Mouse (Mus musculus): ENCODE measurements around the gene Cc2d1a.

Gene Cc2d1a

DNA sequence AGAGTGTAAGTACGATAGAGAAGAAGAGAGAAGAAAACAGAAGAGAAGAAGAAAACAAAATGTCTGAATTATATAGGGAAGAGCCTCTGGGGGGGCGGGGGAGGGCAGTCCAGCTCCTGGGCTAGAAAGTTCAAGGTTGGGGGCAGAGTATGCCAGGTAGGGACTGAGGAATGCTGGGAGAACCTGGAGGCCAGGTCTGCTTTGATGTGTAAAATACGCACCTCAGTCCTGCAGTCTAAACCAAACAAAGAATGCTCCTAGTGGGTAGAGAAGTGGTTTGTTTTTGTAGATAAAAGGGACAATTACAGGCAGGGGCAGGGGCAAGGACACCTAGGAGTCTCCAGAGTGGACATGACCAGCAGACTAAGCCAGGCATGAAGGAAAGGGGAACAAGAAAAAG lies 29.7 kb upstream of the Cc2d1a start:
- no peak for DNase-seq (ENCODE audit: low read depth, low spot score)

DNA sequence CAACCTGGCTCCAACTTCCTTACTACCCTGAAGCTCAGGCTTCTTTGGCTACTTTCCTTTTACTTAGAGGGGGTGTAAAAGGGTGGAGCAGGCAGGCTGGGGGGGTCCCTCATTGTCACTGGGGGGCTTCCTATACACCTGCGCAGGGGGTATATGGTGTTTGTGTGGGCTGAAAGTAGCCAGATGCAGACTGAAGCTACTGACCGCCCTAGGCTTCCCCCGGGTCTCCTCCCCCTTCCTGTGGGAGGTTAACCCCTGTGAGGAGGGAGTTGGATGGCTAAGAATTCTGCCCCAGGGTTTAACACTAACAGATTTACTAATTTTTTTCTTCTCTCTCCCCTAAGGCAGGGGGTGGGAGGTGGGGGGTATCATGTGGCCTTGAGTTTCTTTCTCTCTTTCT lies 28.8 kb upstream of the Cc2d1a start:
- no peak for DNase-seq (ENCODE audit: low read depth, low spot score)

DNA sequence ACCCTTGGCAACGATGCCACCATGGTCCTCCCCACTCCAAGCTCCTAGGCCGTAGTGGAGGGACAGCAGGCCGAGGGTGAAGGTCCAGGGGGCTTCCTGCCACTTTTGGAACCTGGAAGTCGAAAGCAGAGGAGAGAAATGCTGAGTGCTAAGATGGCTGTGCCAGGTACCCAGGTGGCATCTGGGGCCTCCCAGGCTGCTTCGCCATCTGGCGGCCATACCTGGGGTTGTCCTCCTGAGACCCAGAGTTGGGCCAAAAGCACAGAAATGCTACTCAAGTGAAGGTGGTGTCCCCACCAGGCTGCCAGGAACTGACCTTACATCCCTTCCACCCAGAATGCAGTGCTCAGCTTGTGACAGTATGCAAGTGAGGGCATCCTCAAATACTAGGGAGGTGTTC lies 26.1 kb upstream of the Cc2d1a start:
- DNase-seq (ENCODE audit: low read depth, low spot score): peak; percentile 75

DNA sequence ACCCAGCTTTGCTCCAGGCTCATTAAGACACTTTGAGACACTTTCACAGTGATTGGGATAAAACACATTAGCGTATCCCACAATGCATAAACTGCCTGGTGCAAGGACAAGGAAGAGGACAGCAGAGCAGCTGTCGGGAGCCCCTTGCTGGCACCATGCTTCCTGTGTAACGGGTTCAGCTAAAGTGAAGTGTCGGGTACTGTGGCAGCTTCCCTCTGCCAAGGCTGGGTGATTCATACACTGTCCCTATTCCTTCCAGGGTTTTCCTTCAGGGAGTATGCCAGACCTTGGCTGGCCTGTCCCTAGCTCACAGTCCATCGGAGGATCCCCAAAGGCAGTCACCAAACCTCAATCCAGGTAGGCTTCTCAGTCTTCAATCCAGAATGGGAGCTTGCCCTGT lies 22.4 kb upstream of the Cc2d1a start:
- DNase-seq (ENCODE audit: low read depth, low spot score): no peak

DNA sequence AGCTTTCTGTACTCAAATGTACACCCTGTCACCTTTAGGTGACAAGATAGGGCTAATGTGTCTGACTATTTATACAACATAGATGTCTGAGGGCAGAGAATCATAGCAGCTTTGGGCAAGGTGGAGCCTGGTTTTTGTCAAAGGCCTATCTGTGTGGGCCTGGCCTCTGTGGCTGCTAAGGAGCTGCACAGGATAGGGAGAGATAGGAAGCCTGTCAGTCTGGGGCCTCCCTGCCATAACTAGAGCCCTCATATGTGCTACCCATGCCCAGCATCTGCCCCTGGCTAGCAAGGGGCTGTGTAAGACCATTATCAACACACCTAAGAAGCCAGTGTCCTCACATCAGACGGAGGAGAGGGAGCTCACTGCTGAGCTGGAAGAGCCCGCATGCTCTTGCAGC lies 20.0 kb upstream of the Cc2d1a start:
- DNase-seq (ENCODE audit: low read depth, low spot score): no peak

DNA sequence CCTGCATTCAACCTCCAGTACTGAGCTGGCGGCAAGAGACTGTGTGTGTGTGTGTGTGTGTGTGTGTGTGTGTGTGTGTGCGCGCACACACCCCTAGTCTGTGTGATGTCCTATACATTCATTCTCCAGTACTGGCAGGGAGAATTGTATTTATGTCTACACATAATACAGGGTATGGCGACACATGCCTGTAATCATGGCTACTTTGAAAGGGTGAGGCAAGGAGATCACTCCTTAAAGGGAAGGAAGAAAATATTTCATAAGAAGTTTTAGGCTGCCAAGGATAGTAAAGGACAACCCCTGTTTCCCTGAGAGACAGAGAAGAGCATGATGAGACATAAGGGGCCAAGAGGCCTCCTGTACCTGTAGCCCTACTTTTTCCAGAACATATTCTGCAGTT lies 9.9 kb upstream of the Cc2d1a start:
- DNase-seq (ENCODE audit: low read depth, low spot score): no peak

DNA sequence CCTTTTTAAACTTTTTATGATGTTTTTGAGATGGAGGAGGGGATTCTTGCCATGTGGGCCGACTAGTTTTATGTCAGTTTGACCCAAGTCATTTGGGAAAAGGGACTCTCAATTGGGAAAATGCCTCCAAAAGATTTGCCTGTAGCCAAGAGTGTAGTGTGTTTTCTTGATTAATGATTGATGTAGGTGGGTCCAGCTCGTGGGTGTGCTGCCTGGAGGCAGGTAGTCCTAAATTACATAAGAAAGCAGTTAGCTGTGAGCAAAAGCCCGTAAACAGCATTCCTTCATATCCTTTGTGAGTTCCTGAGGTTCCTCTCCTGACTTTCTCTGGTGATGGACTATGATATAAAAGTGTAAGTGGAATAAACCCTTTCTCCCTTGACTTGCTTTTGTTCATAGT lies 1.4 kb upstream of the Cc2d1a start:
- DNase-seq (ENCODE audit: low read depth, low spot score): no peak

DNA sequence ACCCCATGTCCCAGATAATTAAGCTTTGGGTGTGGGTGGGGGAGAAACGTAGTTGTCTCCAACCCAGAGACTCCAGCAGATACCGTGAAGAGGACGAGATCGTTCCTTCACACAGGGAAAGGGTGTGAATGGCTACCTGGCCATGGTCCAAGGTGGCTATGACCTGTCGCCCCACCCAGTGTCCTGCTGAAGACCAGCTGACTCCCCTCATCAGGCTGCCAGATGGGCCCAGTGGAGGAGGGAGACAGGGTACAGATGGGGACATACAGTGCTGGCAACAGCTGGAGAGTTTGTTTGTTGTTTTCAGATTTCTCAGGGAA lies 755 bp upstream of the Cc2d1a start:
- DNase-seq (ENCODE audit: low read depth, low spot score): no peak

DNA sequence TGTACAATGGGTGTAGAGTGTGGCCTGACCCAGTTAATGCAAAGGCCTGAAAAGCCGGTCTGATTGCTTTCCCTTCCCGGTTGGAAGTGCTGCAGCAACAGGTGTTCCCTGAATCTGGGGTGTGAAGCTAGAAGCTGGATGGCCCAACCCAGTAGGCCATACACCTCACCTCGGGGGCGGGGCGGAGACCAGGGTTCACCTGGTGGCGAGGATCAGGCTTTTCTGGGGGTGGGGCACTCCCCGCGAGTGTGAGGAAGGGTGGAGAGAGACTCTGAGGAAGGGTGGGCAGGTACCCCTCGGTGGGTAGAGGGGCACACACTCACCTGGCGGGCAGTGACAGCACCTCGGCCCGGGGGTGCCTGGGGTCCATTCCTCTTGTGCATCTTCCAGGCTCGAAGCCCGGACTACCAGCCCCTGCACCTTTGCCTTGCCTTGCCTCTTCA lies 391 bp downstream of the Cc2d1a start:
- peak; percentile 13 for DNase-seq (ENCODE audit: low read depth, low spot score)

DNA sequence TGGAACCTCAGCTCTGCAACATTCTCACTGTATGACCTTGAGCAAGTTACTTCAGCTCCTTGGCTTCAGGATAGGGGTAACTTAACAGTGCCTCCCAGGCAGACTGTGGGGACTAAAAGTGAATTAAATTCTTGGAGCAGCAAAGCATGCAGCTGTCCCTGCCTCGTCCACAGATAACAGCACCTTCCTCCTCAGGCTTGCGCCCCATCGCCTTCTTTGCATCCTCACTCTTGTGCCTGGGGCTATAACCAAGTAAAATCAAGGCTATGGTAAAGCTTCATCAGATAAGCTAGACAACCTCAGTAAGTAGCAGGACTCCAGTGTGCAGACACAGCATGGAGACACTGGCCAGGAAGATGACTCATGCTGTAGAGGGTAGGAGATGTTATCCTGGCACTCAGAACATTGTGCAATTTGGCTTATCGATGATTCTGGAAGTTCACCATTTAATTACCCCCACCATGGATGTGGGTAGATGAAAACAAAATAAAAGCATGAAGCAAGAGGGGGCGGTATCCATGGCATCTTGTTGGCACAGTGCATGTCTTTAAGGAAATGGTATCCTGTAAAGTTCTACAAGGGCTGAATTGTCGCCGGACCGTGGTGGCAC lies 3.0 kb downstream of the Cc2d1a start:
- peak; percentile 55 for DNase-seq (ENCODE audit: low read depth, low spot score)

DNA sequence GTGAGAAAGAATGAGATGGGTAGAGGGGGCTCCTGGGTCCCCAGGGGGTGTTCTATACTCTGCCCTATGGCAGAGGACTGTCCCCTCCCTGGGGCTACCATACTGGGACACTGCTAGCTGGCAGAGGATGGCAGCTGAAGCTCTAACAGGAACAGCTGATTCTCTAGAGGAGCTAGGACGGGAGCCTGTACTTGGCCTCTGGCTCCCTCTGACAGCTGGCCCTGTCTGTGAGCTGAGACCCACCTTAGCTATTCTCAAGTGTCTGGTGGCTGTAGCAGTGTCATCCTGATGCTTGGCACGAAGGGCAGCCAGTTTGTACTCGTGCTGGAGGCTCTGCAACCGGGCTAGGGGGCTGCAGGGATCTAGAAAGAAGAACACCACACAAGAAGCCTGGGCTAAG lies 6.9 kb downstream of the Cc2d1a start:
- no peak for DNase-seq (ENCODE audit: low read depth, low spot score)

DNA sequence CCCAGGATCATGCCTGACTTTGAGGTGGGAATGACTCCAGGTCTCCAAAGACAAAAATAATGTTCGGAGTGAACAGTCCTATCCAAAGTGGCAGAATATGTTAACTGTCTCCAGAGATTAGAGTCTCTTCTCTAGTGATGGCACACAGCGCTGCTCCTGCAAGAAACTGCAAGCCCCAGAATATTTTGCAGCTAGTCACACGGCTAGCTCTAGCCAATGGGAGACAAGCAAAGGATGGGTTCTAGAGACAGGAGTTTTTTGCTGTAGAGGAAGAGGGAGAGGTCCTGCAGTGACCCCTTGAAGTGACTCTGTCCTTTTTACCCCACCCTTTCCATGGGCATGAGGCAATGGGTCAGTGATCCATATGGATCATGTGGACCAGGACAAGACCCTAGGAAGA lies 9.9 kb downstream of the Cc2d1a start:
- DNase-seq (ENCODE audit: low read depth, low spot score): no peak

DNA sequence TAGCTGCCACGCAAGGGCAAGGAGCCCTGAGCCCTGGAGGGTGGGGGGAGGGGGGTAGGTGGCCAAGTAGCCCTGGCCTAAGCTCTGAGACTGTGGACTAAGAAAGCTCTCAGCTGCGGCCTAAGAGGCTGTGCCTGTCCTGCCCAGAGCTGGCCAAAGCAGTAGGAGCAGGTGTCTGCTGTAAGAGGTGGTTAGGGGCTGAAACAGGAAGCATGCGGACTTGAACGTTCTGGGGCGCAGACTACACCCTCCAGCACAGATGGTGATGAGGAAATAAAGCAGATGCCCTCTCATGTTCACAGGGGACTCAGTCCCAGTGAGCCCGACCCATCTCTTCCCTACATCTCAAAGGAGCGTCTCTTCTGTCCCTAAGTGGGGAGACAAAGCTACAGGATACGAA lies 15.5 kb downstream of the Cc2d1a start:
- DNase-seq (ENCODE audit: low read depth, low spot score): no peak

DNA sequence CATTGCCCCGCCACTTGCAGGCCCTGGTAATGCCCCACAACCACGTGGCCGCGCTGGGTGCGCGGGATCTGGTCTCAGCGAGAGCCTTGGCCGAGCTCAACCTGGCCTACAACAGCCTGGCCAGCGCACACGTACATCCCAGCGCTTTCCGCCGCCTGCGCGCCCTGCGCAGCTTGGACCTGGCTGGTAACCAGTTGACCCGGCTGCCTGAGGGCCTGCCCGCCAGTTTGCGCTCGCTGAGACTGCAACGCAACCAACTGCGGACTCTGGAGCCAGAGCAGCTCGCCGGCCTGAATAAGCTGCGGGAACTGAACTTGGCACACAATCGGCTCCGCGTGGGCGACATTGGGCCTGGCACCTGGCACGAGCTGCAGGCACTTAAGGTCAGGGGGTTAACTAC lies 16.9 kb downstream of the Cc2d1a start:
- peak; percentile 80 for DNase-seq (ENCODE audit: low read depth, low spot score)

DNA sequence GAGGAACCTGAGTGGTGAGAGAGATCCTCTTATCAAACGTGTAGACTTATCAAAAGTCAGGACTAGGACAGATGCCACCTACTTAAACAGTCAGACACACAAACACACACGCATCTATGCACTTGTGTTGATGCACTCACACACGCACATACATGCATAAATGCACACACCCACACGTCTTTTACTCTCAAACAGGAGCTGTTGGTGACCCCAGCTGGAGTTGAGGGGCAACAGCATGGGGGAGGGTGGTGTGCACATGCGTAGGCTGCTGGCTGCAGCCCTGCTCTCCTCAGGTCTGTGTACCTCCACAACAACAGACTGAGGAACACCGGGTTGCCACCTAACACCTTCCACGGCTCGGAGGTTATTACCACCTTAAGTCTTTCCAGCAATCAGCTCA lies 19.5 kb downstream of the Cc2d1a start:
- DNase-seq (ENCODE audit: low read depth, low spot score): no peak

DNA sequence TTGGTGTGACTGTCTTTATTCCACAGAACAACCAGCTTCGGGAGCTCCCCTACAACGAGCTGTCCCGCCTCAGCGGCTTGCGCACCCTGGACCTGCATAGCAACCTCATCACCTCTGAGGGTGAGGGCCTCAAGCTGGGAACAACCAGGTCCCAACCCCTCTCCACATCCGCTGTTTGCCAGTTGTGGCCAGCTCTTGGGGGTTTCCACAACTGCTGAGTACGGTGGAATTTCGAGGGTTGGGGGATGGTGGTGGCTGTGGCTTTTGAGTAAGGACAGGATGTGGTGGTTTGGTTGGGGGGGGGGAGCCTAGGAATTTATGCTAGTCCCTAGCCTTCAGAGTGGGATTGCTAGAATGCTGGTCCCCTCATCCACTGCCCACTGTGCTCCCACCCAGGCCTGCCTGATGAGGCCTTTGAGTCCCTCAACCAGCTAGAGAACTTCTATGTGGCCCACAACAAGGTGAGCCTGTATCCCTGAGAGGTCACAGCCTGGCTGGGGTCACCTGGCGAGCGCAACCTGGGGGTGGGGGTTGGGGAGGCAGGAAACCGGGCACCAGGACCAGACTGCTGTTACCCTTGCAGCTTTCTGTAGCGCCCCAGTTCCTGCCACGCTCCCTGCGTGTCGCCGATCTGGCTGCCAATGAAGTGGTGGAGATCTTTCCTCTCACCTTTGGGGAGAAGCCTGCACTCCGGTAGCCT lies 20.4 kb downstream of the Cc2d1a start:
- no peak for DNase-seq (ENCODE audit: low read depth, low spot score)

DNA sequence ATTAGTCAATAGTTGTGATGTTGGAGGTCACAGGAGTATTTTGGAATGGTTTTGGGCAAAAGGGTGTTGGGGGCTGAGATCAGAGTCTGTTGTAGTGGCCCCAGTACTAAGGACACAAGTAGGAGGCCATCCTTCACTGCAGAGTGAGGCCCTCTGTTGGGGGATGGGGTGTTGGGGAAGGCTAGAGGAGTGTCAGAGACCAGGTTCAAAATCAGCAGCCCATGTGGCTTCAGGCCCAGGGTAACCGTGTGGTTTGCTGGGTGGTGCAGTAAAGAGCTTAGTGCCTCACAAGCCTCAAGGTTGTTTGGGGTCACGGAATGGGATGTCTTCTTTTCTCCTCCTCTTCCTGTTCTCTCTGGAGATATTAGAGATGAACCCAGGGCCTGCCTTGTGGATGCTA lies 21.0 kb downstream of the Cc2d1a start:
- no peak for DNase-seq (ENCODE audit: low read depth, low spot score)

DNA sequence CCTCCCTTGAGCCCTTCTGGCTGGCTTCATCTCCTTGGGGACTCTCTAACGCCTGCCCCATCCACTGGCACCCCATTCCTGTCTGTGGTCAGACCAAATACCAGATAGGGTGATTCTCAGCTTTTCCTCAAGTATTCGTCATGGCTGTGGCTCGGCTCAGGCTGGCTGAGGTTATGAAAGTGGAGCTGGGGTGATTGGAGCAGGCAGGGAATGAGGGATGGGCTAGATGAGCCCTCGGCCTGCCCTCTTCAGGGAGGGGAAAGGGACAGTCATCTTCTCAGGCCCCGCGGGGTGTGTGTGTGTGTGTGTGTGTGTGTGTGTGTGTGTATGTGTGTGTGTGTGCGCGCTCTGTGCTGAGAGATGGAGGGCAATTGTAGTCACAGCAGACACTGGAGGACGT lies 22.1 kb downstream of the Cc2d1a start, which contains the start of gene Podnl1:
Gene Podnl1 (plus strand): TSS at position 334 of the 400 bp plus-strand sequence.
- no peak for DNase-seq (ENCODE audit: low read depth, low spot score)

DNA sequence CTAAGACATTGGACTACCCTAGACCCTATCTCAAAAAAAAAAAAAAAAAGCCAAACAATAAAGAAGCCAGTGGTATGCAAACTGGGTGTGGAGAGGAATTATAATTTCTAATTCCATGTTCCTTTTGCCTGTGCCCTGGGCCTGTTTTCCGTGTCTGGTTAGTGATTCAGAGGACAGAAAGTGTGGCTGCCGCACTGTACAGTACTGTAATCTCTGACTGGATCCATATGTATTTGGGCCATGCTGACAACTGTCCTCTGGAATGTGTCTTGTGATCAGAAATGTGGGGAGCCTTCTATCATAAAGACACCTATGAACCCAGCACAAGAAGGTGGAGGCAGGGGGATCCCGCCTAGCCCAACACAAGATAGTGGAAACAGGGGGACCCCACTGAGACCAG lies 25.6 kb downstream of the Cc2d1a start:
- no peak for DNase-seq (ENCODE audit: low read depth, low spot score)

DNA sequence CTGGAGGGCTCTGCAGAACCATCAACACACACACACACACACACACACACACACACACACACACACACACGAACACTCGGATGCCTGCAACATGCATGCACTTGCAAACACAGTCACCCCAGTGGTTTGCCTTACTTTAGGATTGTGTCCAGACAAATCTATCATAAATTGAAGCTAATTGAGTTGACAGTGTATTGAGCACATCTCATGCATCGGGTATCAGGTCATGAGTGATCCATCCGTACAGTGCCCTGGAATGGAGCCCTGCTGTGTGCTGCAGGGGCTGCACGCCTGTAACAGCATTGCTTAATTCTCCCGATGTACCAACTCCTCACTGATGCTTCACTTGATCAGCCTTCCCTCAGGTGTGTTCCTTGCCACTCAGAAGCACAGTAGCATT lies 32.1 kb downstream of the Cc2d1a start:
- no peak for DNase-seq (ENCODE audit: low read depth, low spot score)

DNA sequence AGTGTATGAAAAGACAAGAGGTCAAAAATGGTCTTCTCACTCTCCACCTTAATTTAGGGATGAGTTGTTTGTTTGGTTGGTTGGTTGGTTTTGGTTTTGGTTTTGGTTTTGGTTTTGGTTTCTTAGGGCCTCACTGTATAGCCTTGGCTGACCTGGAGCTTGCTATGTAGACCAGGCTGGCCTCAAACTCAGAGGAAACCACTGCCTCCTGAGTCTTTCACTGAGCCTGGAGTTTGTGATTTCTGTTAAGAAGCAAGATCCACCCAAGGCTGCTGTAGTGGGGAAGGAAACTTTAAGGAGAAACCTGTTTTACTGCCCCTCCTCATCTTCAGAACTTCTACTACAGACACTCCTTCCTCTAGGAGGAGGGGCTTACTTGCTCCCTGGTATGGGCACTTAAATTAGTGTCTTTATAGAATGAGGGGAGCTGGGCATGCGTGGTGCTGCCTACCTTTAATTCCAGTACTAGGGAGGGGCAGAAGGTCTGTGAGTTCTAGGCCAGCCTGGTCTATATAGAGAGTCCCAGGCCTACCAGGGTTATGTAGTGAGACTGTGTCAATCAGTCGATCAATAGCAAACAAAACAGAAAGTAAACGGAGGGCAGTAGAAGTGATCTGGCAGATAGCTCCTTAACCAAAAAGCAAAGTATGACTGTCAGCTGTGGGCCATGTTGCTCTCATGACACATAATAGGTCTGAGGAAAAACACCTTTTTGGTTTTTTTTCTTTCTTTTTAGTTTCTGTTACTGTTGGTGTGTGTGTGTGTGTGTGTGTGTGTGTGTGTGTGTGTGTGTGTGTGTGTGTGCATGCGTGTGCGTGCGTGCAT lies 41.3 kb downstream of the Cc2d1a start:
- DNase-seq (ENCODE audit: low read depth, low spot score): no peak

DNA sequence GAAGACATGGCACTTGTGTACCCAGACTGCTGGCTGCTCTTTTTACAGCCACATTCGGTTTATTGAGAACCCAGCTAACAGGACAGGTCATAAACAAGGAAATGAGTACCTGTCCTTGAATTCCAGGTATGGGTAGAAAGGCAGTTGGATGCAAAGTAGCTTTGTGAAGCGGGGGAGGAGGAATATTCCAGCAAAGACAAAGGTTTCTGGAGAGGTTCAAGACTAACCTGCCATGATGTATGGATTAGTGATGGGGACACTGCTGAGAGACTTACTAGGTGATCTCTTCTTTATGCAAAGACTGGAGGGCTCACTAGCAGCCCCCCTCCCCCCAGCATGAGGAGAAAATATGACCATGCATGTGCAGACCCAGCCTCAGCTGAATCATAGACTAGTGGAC lies 42.1 kb downstream of the Cc2d1a start:
- DNase-seq (ENCODE audit: low read depth, low spot score): no peak
